Mouse (Mus musculus) 3134 (cell line): Measurements from ENCODE around the gene Ccnd3.

Experiments
- DNase-seq: peaks from one replicate; pipeline ENCODE4 v3.0.0-alpha.2; 2011; ENCODE audit warnings: low spot score; ENCODE audit not compliant: insufficient read length; ENCODE audit errors: extremely low read depth

Gene Ccnd3

GRCm38 (mm10) chr17:47539128-47539527 lies 34.3 kb downstream of the Ccnd3 start:
- no peak for DNase-seq

- DNase-seq: no peak
Observed at GRCm38 (mm10) chr17:47542061-47542460, 37.2 kb downstream of the Ccnd3 start.

- no peak for DNase-seq
Observed at GRCm38 (mm10) chr17:47543051-47543650, 38.3 kb downstream of the Ccnd3 start.

DNA sequence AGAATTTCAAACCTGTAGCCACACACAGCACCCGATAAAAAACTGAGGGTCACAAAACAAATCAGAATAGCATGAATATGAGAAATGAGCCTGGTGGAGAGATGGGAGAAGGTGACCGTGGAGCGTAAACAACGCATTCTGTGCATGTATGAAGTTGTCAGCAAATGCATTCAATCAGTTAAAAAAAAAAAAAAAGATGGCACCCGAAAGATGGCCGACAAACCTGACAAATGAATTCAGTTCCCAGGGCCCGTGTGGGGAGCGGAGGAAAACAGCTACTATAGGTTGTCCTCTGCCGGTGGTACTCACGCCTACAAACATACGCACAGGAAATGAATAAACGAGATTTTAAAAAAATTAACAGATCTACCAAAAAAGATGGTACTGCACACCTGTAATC lies 40.3 kb downstream of the Ccnd3 start:
- no peak for DNase-seq

DNA sequence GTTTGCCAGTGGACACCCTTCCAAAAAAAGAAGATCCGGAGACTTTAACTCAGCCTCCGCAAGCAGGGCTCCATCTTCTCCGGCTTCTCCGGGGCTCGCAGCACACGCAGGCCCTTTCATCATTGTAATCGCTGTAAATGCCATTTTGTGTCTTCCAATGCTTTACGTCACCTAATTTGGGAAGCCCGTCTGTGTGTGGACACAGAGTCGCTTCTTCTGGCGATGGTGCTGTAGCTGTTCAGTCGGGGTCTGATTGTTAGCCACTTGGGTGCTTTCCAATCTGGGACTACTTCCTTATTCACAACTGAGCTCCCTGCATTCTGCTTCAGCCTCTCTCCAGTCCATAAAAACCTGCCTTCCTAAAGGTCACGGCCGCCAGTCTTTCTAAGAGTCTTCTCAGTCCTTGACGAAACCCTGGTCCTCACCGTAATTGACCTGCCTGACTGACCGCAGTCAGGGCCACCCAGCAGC lies 41.0 kb downstream of the Ccnd3 start:
- DNase-seq: no peak

DNA sequence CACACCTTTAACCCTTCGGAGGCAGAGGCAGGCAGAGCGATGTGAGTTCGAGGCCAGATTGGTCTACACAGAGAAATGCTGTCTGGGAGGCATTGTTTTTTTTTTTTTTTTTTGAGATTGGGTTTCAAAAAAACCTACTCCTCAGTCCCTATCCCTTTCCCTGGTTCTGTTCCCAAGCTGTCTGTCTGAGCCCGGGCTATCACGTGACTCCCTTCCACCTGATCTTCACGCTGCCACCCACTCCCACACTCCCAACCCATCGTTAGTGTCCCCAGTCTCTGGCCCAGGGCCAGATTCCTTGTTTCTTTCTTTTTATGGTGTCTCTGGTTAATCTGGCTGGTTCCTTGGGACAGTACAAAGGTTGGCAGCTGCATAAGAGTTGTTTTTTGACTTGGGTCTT lies 46.2 kb downstream of the Ccnd3 start:
- DNase-seq: no peak

- no peak for DNase-seq
Observed at GRCm38 (mm10) chr17:47552994-47553393, 48.1 kb downstream of the Ccnd3 start.

GRCm38 (mm10) chr17:47554621-47555020 lies 49.8 kb downstream of the Ccnd3 start:
- DNase-seq: no peak

DNA sequence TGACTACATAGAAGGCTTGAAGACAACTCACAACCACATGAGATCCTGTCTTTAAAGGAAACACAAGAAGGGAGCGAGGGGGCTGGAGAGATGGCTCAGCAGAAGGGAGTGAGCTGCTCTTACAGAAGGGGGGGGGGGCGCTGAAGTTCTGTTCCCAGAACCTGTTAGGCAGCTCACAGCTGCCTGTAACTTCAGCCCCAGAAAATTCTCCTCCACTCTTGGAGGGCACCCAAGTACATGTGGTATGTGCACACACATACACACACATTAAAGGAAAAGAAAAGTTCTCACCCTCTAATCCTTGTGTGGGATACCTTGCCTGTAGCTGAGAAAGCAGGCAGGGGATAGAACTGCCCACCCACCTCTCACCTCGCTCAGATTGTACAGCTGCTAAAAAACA lies 52.3 kb downstream of the Ccnd3 start:
- DNase-seq: no peak

GRCm38 (mm10) chr17:47559726-47560125 lies 54.9 kb downstream of the Ccnd3 start:
- no peak for DNase-seq

DNA sequence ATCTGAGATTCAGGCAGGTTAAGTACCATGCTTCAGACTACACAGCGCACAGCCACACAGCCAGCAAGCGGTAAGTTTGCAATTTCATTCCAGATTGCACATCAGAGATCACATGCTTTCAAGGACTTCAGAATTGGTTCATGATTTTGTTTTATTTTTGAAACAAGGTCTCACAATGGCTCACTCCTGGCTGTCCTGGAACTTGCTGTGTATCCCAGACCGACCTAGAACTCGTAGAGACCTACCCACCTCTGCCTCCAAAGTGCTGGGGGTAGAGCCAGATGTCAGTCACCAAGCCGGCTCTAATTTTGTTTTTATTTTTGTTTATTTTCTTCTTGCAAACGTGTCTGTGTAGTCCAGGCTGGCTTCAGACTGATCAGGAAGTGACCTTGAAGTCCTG lies 58.0 kb downstream of the Ccnd3 start:
- DNase-seq: no peak

GRCm38 (mm10) chr17:47564612-47565011 lies 59.8 kb downstream of the Ccnd3 start:
- no peak for DNase-seq

- DNase-seq: no peak
Observed at GRCm38 (mm10) chr17:47566133-47566532, 61.3 kb downstream of the Ccnd3 start.

DNA sequence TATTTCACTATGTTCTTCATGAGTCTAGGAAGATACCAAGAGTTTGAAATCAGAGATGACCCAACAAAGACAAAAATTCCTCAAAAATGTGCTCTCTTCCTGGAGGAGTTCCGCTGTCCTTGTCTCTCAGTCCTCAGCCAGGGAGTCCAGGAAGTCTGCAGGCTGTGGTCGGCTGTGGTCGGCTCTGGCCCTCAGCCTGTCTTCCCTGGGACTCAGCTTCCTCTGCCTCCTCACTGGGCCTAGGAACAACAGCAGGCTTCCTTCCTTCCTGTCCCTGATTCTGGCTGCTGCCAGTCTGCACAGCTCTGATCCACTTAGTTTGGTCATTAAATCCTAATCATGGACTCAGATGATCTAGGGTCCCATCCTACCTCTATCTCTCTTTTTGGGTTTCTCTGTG lies 62.4 kb downstream of the Ccnd3 start:
- no peak for DNase-seq

DNA sequence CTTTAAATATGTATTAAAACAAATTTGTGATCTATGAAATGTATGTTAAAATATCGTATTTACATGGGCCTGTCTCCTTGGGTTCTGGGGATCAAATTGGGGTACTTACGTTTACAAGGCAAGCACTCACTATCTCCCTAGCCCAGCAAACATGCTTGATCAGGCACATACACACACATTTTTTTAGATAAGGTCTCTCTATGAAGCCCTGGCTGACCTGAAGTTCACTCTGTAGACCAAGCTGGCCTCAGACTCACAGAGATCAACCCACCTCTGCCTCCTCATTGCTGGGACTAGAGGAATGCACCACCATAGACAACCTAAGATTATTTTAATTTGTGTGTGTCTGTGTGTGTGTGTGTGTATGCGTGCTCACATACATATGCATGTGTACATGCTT lies 63.5 kb downstream of the Ccnd3 start:
- no peak for DNase-seq

- no peak for DNase-seq
Observed at GRCm38 (mm10) chr17:47568951-47569527, 64.2 kb downstream of the Ccnd3 start.

DNA sequence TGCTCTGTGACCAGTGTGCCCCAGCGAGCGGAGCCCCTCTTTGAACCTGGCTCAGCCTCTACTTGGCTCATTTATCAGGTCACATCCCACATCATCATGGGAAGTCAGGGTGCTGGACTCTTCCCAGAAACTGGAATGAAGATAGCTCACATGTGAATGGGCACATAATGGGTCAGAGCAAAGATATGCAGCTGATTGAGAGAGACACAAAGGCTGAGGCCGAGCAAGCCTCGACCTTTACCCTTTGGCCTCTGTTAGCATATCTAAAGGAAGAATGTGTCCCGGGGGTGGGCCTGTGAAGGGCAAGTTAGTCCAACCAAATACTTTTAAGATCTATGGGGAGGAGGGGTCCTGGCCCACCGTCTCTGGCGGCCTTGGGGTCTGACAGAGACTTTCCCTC lies 66.8 kb downstream of the Ccnd3 start:
- no peak for DNase-seq

- DNase-seq: no peak
Observed at GRCm38 (mm10) chr17:47572436-47572835, 67.6 kb downstream of the Ccnd3 start.

GRCm38 (mm10) chr17:47574028-47574427 lies 69.2 kb downstream of the Ccnd3 start:
- no peak for DNase-seq

- no peak for DNase-seq
Observed at GRCm38 (mm10) chr17:47574830-47575229, 70.0 kb downstream of the Ccnd3 start.

DNA sequence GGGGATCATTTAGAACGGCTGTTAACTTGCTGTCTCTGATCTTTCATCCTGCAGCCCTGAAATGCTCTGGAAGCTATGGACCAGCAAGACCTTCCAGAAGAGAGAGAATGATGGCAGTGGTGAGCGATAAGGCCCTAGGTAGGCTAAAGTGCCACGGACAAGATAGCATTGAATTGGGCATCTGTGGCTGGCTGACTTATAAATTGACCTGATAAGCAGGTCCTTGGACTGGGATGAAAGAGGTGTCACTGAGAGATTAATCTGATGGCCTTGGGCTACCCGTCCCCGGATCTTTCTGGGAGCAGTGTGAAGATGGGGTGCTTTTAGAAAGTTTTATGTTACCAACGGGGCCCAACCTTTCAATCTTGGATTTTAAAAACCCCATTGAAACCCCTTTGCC lies 73.8 kb downstream of the Ccnd3 start:
- DNase-seq: no peak

DNA sequence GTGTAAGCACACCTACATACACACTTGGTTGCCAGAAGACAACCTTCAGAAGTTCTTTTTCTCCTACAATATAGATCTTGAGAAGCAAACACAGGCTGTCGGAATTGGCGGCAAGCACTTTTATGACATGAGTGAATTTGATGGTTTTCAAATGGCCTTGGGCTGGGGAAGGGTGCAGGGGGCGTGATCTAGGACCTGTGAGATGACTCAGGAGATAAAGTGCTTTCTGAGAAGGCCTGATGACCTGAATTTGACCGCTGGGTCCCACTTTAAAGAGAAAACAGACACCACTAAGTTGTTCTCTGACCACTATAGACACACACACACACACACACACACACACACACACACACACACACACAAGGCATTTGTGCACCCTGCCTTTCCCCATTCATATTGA lies 76.1 kb downstream of the Ccnd3 start:
- no peak for DNase-seq

DNA sequence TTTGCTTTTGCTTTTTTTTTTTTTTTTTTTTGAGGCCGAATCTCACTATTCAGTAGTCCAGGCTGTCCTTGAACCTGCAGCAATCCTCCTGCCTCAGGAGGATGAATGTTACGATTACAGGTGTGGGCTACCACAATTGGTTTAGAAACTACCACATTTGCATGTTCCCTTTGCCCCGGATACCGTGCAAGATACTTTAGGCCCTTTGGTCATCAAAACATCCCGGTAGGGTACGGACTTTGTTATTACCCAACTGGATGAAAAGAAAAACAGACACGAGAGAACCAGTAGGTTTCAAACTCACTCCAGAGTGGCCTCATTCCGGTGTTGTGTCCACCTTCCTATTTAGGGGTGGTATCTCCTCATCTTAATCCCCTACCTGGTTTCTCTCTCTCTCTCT lies 83.7 kb downstream of the Ccnd3 start:
- DNase-seq: no peak
